Mouse (Mus musculus) erythroblast, embryonic 14.5 days (primary cell): ENCODE data around the gene Cdk5r1.

Experiments used
- GATA1 ChIP-seq: IDR thresholded peaks from 2 replicates; pipeline ENCODE4 v1.6.1; 2012; ENCODE audit warnings: low read length, inconsistent platforms, mixed read lengths
- TAL1 ChIP-seq: IDR thresholded peaks from 3 replicates; pipeline ENCODE4 v1.6.1; 2012; ENCODE audit warnings: low read length, inconsistent platforms, mixed read lengths

GRCm38 (mm10) chr11:80474846-80475245, 2.0 kb upstream of the Cdk5r1 start:
- TF ChIP-seq TAL1 (no peak), GATA1 (no peak)
